Mouse (Mus musculus): ENCODE results near the gene Sema6d. TPM values are rescaled to one million over a fixed set of nuclear protein-coding genes. Genes with fewer than 3 reads are reported as not detected.

Sema6d gene
- polyA plus RNA-seq, 1 experiment from 2014 or later = 49.0 TPM

DNA sequence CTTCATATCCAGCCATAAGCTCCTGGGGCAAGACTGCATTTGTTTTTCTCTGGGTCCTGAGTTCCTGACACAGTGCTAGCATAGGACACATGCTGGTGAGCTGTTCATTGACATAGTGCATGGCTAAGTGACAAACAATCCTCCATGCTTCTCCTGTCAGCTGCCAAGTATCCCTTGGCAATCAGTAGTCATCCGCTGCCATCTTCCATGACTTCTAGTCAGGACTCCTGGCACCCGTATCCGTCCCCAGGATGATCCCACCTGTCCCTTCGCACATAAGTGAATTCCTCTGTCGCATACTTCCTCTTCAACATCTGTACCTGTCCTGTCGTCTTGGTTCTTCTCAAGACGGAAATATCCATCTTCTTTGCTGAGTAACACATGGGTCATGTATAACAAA is 468.3 kb downstream of the Sema6d start:
- Histone ChIP-seq H3K9me3 (ENCODE audit: control insufficient read depth, low read length) (no peaks in the 10 kb centered on the region), H3K27me3 (ENCODE audit: control insufficient read depth, insufficient read depth, low read length) (no peaks in the 10 kb centered on the region), H3K4me1 (replicated peaks; ENCODE audit: control insufficient read depth, insufficient read depth, low read length) (peaks cover 11% of the 10 kb centered on the region), H3K4me3 (replicated peaks; ENCODE audit: low read length) (no peak overlapping the region), H3K27ac (no peak overlapping the region), H3K9ac (no peak overlapping the region), H3K36me3 (replicated peaks; ENCODE audit: control insufficient read depth, insufficient read depth) (no peaks in the 10 kb centered on the region), H3K4me2 (replicated peaks) (no peak overlapping the region)
- ATAC-seq (ENCODE audit: low FRiP score) (no peak), DNase-seq (ENCODE audit: low spot score) (no peak)
- 94% methylated on average over 7 of the region's 7 CpGs for WGBS

GRCm38 (mm10) chr2:124561668-124562067 is 471.9 kb downstream of the Sema6d start:
- no peak overlapping the region for H3K27ac ChIP-seq
- 42% methylated on average over 5 of the region's 5 CpGs for WGBS
- H3K4me2 ChIP-seq (replicated peaks) = no peak overlapping the region
- no peak overlapping the region for H3K9ac ChIP-seq
- no peak overlapping the region for H3K4me3 ChIP-seq (replicated peaks; ENCODE audit: low read length)
- H3K36me3 ChIP-seq (replicated peaks; ENCODE audit: control insufficient read depth, insufficient read depth) = no peaks in the 10 kb centered on the region
- ATAC-seq (ENCODE audit: low FRiP score) = peak; percentile 12; the same call in 1 of the 2 replicates
- no peaks in the 10 kb centered on the region for H3K9me3 ChIP-seq (ENCODE audit: control insufficient read depth, low read length)
- no peak for DNase-seq (ENCODE audit: low spot score)
- peaks cover 11% of the 10 kb centered on the region for H3K4me1 ChIP-seq (replicated peaks; ENCODE audit: control insufficient read depth, insufficient read depth, low read length)
- no peaks in the 10 kb centered on the region for H3K27me3 ChIP-seq (ENCODE audit: control insufficient read depth, insufficient read depth, low read length)

DNA sequence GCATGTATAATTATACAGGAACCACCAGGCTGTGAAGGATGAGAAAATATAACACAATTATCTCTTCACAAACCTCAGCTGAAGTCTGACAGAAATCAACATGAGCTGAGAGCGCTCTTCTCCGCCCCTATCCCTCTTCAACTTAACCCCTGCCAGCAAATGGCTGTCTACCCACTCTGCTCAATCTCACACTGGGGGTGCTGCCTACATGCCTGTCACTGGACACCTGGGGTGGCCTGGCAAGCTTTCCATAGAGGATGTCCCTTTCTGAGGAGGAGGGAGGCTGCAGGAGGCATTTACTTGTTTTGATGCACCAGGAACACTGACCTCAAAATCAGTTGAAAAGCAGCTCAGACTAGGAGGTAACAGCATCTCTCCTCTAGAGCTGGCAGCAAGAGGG is 472.3 kb downstream of the Sema6d start:
- peaks cover 11% of the 10 kb centered on the region for H3K4me1 ChIP-seq (replicated peaks; ENCODE audit: control insufficient read depth, insufficient read depth, low read length)
- no peak overlapping the region for H3K9ac ChIP-seq
- H3K4me2 ChIP-seq (replicated peaks) = no peak overlapping the region
- H3K4me3 ChIP-seq (replicated peaks; ENCODE audit: low read length) = no peak overlapping the region
- no peaks in the 10 kb centered on the region for H3K36me3 ChIP-seq (replicated peaks; ENCODE audit: control insufficient read depth, insufficient read depth)
- 49% methylated on average over 2 of the region's 2 CpGs for WGBS
- no peaks in the 10 kb centered on the region for H3K9me3 ChIP-seq (ENCODE audit: control insufficient read depth, low read length)
- ATAC-seq (ENCODE audit: low FRiP score) (peak; percentile 61; the same call in 1 of the 2 replicates), DNase-seq (ENCODE audit: low spot score) (no peak)
- H3K27ac ChIP-seq = 0 out of 2 replicates have a peak overlapping the region, but pooled peaks have one; percentile 66
- H3K27me3 ChIP-seq (ENCODE audit: control insufficient read depth, insufficient read depth, low read length) = no peaks in the 10 kb centered on the region

DNA sequence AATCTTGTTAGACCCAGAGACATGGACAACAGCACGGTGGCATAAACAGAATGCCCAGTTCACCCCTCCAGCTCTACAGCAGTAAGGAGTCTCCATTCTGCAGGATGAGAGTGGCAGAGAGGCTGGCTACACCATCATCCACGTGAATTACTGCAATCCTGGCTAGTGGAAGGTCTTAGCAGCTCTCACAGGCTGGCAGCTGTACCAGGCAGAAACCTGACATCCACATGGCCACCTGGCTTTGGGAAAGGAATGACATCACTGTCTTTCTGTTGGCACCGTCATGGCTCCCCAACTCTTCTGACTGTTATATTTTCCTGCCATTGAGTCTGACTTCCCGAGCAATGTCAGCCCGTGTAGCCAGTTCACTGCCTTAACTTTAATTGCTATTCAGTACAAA is 474.0 kb downstream of the Sema6d start:
- no peaks in the 10 kb centered on the region for H3K36me3 ChIP-seq (replicated peaks; ENCODE audit: control insufficient read depth, insufficient read depth)
- DNase-seq (ENCODE audit: low spot score) = no peak
- WGBS = 92% methylated on average over 5 of the region's 5 CpGs
- no peak for ATAC-seq (ENCODE audit: low FRiP score)
- no peak overlapping the region for H3K9ac ChIP-seq
- H3K9me3 ChIP-seq (ENCODE audit: control insufficient read depth, low read length) = no peaks in the 10 kb centered on the region
- peaks cover 11% of the 10 kb centered on the region for H3K4me1 ChIP-seq (replicated peaks; ENCODE audit: control insufficient read depth, insufficient read depth, low read length)
- no peak overlapping the region for H3K27ac ChIP-seq
- no peak overlapping the region for H3K4me2 ChIP-seq (replicated peaks)
- H3K4me3 ChIP-seq (replicated peaks; ENCODE audit: low read length) = no peak overlapping the region
- H3K27me3 ChIP-seq (ENCODE audit: control insufficient read depth, insufficient read depth, low read length) = no peaks in the 10 kb centered on the region

- DNase-seq (ENCODE audit: low spot score) (no peak), ATAC-seq (ENCODE audit: low FRiP score) (no peak)
- H3K27ac ChIP-seq = no peak overlapping the region
- no peaks in the 10 kb centered on the region for H3K4me1 ChIP-seq (replicated peaks; ENCODE audit: control insufficient read depth, insufficient read depth, low read length)
- 79% methylated on average over 4 of the region's 4 CpGs for WGBS
- H3K9me3 ChIP-seq (ENCODE audit: control insufficient read depth, low read length) = no peaks in the 10 kb centered on the region
- no peaks in the 10 kb centered on the region for H3K36me3 ChIP-seq (replicated peaks; ENCODE audit: control insufficient read depth, insufficient read depth)
- H3K4me2 ChIP-seq (replicated peaks) = no peak overlapping the region
- no peaks in the 10 kb centered on the region for H3K27me3 ChIP-seq (ENCODE audit: control insufficient read depth, insufficient read depth, low read length)
- H3K9ac ChIP-seq = no peak overlapping the region
- no peak overlapping the region for H3K4me3 ChIP-seq (replicated peaks; ENCODE audit: low read length)
Measured at GRCm38 (mm10) chr2:124573734-124574133, 484.0 kb downstream of the Sema6d start.

DNA sequence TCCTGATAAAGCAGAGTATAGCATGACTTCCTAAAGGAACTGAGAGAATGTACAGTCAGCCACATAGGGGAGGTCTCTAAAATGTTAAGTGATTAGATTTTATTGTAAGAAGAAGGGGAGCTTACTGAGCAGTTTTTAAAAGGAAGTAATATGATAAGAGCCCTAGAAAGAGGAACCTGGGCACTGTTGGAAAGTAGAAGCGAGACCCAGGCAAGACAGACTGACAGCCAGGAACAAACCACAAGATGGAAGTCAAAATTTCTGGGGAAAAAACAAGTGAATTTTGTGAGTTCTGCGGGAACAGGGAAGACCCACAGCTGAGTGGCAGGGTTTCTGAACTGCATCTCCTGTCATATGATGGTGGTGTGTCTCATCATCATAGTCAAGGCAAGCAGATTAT is 486.3 kb downstream of the Sema6d start:
- Histone ChIP-seq H3K27ac (no peak overlapping the region), H3K9me3 (ENCODE audit: control insufficient read depth, low read length) (no peaks in the 10 kb centered on the region), H3K4me3 (replicated peaks; ENCODE audit: low read length) (no peak overlapping the region), H3K36me3 (replicated peaks; ENCODE audit: control insufficient read depth, insufficient read depth) (no peaks in the 10 kb centered on the region), H3K9ac (no peak overlapping the region), H3K27me3 (ENCODE audit: control insufficient read depth, insufficient read depth, low read length) (no peaks in the 10 kb centered on the region), H3K4me1 (replicated peaks; ENCODE audit: control insufficient read depth, insufficient read depth, low read length) (no peaks in the 10 kb centered on the region), H3K4me2 (replicated peaks) (no peak overlapping the region)
- DNase-seq (ENCODE audit: low spot score) = no peak
- ATAC-seq (ENCODE audit: low FRiP score) = no peak
- WGBS = 91% methylated on average over 2 of the region's 2 CpGs

GRCm38 (mm10) chr2:124583561-124583960 is 493.8 kb downstream of the Sema6d start:
- WGBS = 73% methylated on average over 7 of the region's 7 CpGs
- Histone ChIP-seq H3K9ac (no peak overlapping the region), H3K36me3 (replicated peaks; ENCODE audit: control insufficient read depth, insufficient read depth) (no peaks in the 10 kb centered on the region), H3K27ac (no peak overlapping the region), H3K4me3 (replicated peaks; ENCODE audit: low read length) (no peak overlapping the region), H3K9me3 (ENCODE audit: control insufficient read depth, low read length) (no peaks in the 10 kb centered on the region), H3K27me3 (ENCODE audit: control insufficient read depth, insufficient read depth, low read length) (no peaks in the 10 kb centered on the region), H3K4me1 (replicated peaks; ENCODE audit: control insufficient read depth, insufficient read depth, low read length) (no peaks in the 10 kb centered on the region), H3K4me2 (replicated peaks) (no peak overlapping the region)
- no peak for DNase-seq (ENCODE audit: low spot score)
- ATAC-seq (ENCODE audit: low FRiP score) = no peak

- no peak for DNase-seq (ENCODE audit: low spot score)
- H3K27ac ChIP-seq = no peak overlapping the region
- H3K4me3 ChIP-seq (replicated peaks; ENCODE audit: low read length) = no peak overlapping the region
- 90% methylated on average over 4 of the region's 4 CpGs for WGBS
- H3K4me1 ChIP-seq (replicated peaks; ENCODE audit: control insufficient read depth, insufficient read depth, low read length) = no peaks in the 10 kb centered on the region
- no peak overlapping the region for H3K4me2 ChIP-seq (replicated peaks)
- no peak for ATAC-seq (ENCODE audit: low FRiP score)
- H3K9ac ChIP-seq = no peak overlapping the region
- H3K27me3 ChIP-seq (ENCODE audit: control insufficient read depth, insufficient read depth, low read length) = no peaks in the 10 kb centered on the region
- H3K9me3 ChIP-seq (ENCODE audit: control insufficient read depth, low read length) = no peaks in the 10 kb centered on the region
- H3K36me3 ChIP-seq (replicated peaks; ENCODE audit: control insufficient read depth, insufficient read depth) = no peaks in the 10 kb centered on the region
Measured at GRCm38 (mm10) chr2:124592750-124593149, 503.0 kb downstream of the Sema6d start.

DNA sequence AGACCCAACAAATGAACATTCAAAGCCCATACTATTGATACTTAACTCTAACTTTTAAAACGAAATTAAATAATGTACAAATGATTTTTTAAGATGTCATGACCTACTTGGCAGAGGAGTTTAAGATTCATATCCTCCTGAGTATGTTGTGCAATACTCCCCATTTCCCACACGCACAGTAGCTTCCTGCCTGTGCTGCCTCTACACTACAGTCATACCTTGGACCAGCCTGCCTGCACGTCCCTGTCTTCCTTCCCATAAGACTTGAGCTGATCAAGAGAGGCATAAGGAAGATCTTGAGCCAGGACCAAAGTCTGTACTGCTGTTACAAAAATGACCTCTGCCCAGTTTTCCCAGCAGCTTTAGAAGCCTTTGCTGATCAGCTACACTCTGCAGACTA is 509.2 kb downstream of the Sema6d start:
- H3K27ac ChIP-seq = no peak overlapping the region
- no peak for ATAC-seq (ENCODE audit: low FRiP score)
- WGBS = 84% methylated on average over 3 of the region's 3 CpGs

GRCm38 (mm10) chr2:124601702-124602378 is 512.1 kb downstream of the Sema6d start:
- no peak overlapping the region for H3K9ac ChIP-seq
- no peaks in the 10 kb centered on the region for H3K9me3 ChIP-seq (ENCODE audit: control insufficient read depth, low read length)
- H3K27me3 ChIP-seq (ENCODE audit: control insufficient read depth, insufficient read depth, low read length) = no peaks in the 10 kb centered on the region
- H3K27ac ChIP-seq = no peak overlapping the region
- 86% methylated on average over 9 of the region's 9 CpGs for WGBS
- no peak for DNase-seq (ENCODE audit: low spot score)
- H3K36me3 ChIP-seq (replicated peaks; ENCODE audit: control insufficient read depth, insufficient read depth) = no peaks in the 10 kb centered on the region
- no peak overlapping the region for H3K4me3 ChIP-seq (replicated peaks; ENCODE audit: low read length)
- no peak overlapping the region for H3K4me2 ChIP-seq (replicated peaks)
- no peak for ATAC-seq (ENCODE audit: low FRiP score)
- 0 out of 2 replicates have a peak, but pooled peaks cover 3% of the 10 kb centered on the region for H3K4me1 ChIP-seq (replicated peaks; ENCODE audit: control insufficient read depth, insufficient read depth, low read length)

More for the DNA sequence above, 509.2 kb downstream of the Sema6d start:
- Histone ChIP-seq H3K9ac (no peak overlapping the region), H3K36me3 (replicated peaks; ENCODE audit: control insufficient read depth, insufficient read depth) (no peaks in the 10 kb centered on the region), H3K27me3 (ENCODE audit: control insufficient read depth, insufficient read depth, low read length) (no peaks in the 10 kb centered on the region), H3K9me3 (ENCODE audit: control insufficient read depth, low read length) (no peaks in the 10 kb centered on the region), H3K4me3 (replicated peaks; ENCODE audit: low read length) (no peak overlapping the region), H3K4me2 (replicated peaks) (no peak overlapping the region), H3K4me1 (replicated peaks; ENCODE audit: control insufficient read depth, insufficient read depth, low read length) (no peaks in the 10 kb centered on the region)
- no peak for DNase-seq (ENCODE audit: low spot score)
